Mouse (Mus musculus) forebrain, postnatal 0 days (tissue): ENCODE data around the gene Tuba1b. TPM values are rescaled to one million over a fixed set of nuclear protein-coding genes. Genes with fewer than 3 reads are reported as not detected.

Experiments
- ATAC-seq: fragments of 200-750 bp; cut with Nextera tagmentation; 2 replicates; pipeline ENCODE4 v1.8.0; 2017; ENCODE audit warnings: mild to moderate bottlenecking, moderate library complexity
- DNase-seq: peaks from one replicate; pipeline ENCODE4 v3.0.0-alpha.2; 2015
- H3K27ac ChIP-seq: fragments of 300-500 bp; sonication (generic); 2 replicates; pipeline ENCODE4 v1.5.1; 2014; ENCODE audit warnings: low read depth, mild to moderate bottlenecking, antibody characterized with exemption, low read length, moderate library complexity, mixed read lengths
- H3K27me3 ChIP-seq: fragments of 300-500 bp; sonication (generic); 2 replicates; pipeline ENCODE4 v1.6.1; 2014; ENCODE audit warnings: mild to moderate bottlenecking, low read length, mixed read lengths; ENCODE audit not compliant: insufficient read depth
- H3K36me3 ChIP-seq: fragments of 300-500 bp; sonication (generic); 2 replicates; pipeline ENCODE4 v1.6.1; 2014; ENCODE audit warnings: mild to moderate bottlenecking, moderate library complexity; ENCODE audit not compliant: insufficient read depth
- H3K4me1 ChIP-seq: fragments of 300-500 bp; sonication (generic); 2 replicates; pipeline ENCODE4 v1.6.1; 2014; ENCODE audit warnings: antibody characterized with exemption; ENCODE audit not compliant: insufficient read depth
- H3K4me2 ChIP-seq: fragments of 300-500 bp; sonication (generic); 2 replicates; pipeline ENCODE4 v1.6.1; 2014; ENCODE audit warnings: low read depth, mild to moderate bottlenecking, moderate library complexity
- H3K4me3 ChIP-seq: fragments of 300-500 bp; sonication (generic); 2 replicates; pipeline ENCODE4 v1.5.1; 2014; ENCODE audit warnings: low read depth, low read length, mixed read lengths
- H3K9ac ChIP-seq: fragments of 300-500 bp; sonication (generic); 2 replicates; pipeline ENCODE4 v1.6.1; 2014; ENCODE audit warnings: mild to moderate bottlenecking
- H3K9me3 ChIP-seq: fragments of 300-500 bp; sonication (generic); 2 replicates; pipeline ENCODE4 v1.6.1; 2016; ENCODE audit warnings: low read length
- CTCF ChIP-seq: sonication (generic); IDR thresholded peaks from 2 replicates; pipeline ENCODE4 v1.5.1; 2016; ENCODE audit warnings: antibody characterized with exemption, control low read depth, low read depth
- WGBS: fragments of 180-500 bp; shearing (Covaris S2); extraction: QIAGEN DNeasy Blood & Tissue Kit; methylation state at CpG from one replicate; pipeline ENCODE4 v1.1.7; 2014; 5-methylcytosine and 5-hydroxymethylcytosine counted together
- polyA plus RNA-seq: library from polyadenylated mRNA; unstranded; fragments of >200 nt; fragmentation: Nextera tagmentation; extraction: Ambion mirVana; gene quantifications from 2 replicates; pipeline ENCODE4 v1.2.1, GENCODE M21; 2015
- total RNA-seq: library from RNA; depleted of rRNA; stranded (reverse); fragments of >200 nt; gene quantifications from 2 replicates; pipeline ENCODE4 v1.2.3, GENCODE M21; 2014; rRNA removed

Tuba1b gene
- total and polyA plus RNA-seq, 2 experiments from 2014 or later, result 1,265 to 1,958 TPM

GRCm38 (mm10) chr15:98886667-98887387 is 47.5 kb downstream of the Tuba1b start:
- Histone ChIP-seq H3K4me3 (no peak overlapping the region), H3K27me3 (0 out of 2 replicates have a peak, but pooled peaks cover 6% of the 10 kb centered on the region), H3K4me2 (no peak overlapping the region), H3K36me3 (no peaks in the 10 kb centered on the region), H3K27ac (no peak overlapping the region), H3K9ac (no peak overlapping the region), H3K4me1 (no peaks in the 10 kb centered on the region), H3K9me3 (no peaks in the 10 kb centered on the region)
- ATAC-seq, result no peak
- whole genome bisulfite sequencing, result 60% methylated on average over 8 of the region's 8 CpGs
- no peak for TF ChIP-seq CTCF
- no peak for DNase-seq

- no peak for ATAC-seq
- Histone ChIP-seq H3K27me3 (no peaks in the 10 kb centered on the region), H3K9ac (no peak overlapping the region), H3K4me1 (peaks cover 7% of the 10 kb centered on the region; the same call in 1 of the 2 replicates), H3K27ac (no peak overlapping the region), H3K4me3 (no peak overlapping the region), H3K4me2 (no peak overlapping the region), H3K36me3 (no peaks in the 10 kb centered on the region), H3K9me3 (no peaks in the 10 kb centered on the region)
- no peak for TF ChIP-seq CTCF
- 75% methylated on average over 1 of the region's 1 CpGs for WGBS
- DNase-seq, result no peak
These were observed 50.3 kb downstream of the Tuba1b start for GRCm38 (mm10) chr15:98884106-98884505.

- Histone ChIP-seq H3K4me3 (no peak overlapping the region), H3K9ac (no peak overlapping the region), H3K27ac (no peak overlapping the region), H3K9me3 (no peaks in the 10 kb centered on the region), H3K4me2 (no peak overlapping the region), H3K36me3 (no peaks in the 10 kb centered on the region), H3K27me3 (no peaks in the 10 kb centered on the region), H3K4me1 (peaks cover 7% of the 10 kb centered on the region; the same call in 1 of the 2 replicates)
- no peak for ATAC-seq
- no peak for TF ChIP-seq CTCF
- DNase-seq, result no peak
These were observed 50.7 kb downstream of the Tuba1b start for GRCm38 (mm10) chr15:98883661-98884060.

- Histone ChIP-seq H3K4me3 (peak overlapping the region; percentile 72), H3K27ac (peak overlapping the region; percentile 87), H3K9ac (peak overlapping the region; percentile 74; the same call in 1 of the 2 replicates), H3K4me2 (peak overlapping the region; percentile 72), H3K4me1 (peaks cover 7% of the 10 kb centered on the region; the same call in 1 of the 2 replicates), H3K36me3 (peaks cover 4% of the 10 kb centered on the region; the same call in 1 of the 2 replicates), H3K27me3 (no peaks in the 10 kb centered on the region), H3K9me3 (no peaks in the 10 kb centered on the region)
- DNase-seq, result no peak
- ATAC-seq, result peak; percentile 3; the same call in 1 of the 2 replicates
- no peak for TF ChIP-seq CTCF
- 4% methylated on average over 5 of the region's 5 CpGs for WGBS
These were observed 52.7 kb downstream of the Tuba1b start for GRCm38 (mm10) chr15:98881656-98882008.

Other genes starting within 250 kb of the Tuba1b start
- 6.1 and 8.2 TPM in 2 replicates for gene Ccdc65, start 226.4 kb downstream of the Tuba1b start, total RNA-seq
- 5.6 and 10.5 TPM in 2 replicates for gene Ccdc65, start 226.4 kb downstream of the Tuba1b start, polyA plus RNA-seq
- gene Fkbp11, start 206.4 kb downstream of the Tuba1b start, total RNA-seq, result 0.90 and 2.9 TPM in 2 replicates
- gene Fkbp11, start 206.4 kb downstream of the Tuba1b start, polyA plus RNA-seq, result 5.2 and 5.3 TPM in 2 replicates
- 99.6 and 116 TPM in 2 replicates for gene Arf3, start 171.4 kb downstream of the Tuba1b start, total RNA-seq
- gene Arf3, start 171.4 kb downstream of the Tuba1b start, polyA plus RNA-seq, result 62.5 and 104 TPM in 2 replicates
- 0.31 and 1.1 TPM in 2 replicates for gene Wnt10b, start 156.4 kb downstream of the Tuba1b start, total RNA-seq
- gene Wnt10b, start 156.4 kb downstream of the Tuba1b start, polyA plus RNA-seq, result not detected in 2 replicates
- gene Wnt1, start 144.7 kb downstream of the Tuba1b start, total RNA-seq, result not detected in 2 replicates
- 0.33 and 0.35 TPM in 2 replicates for gene Wnt1, start 144.7 kb downstream of the Tuba1b start, polyA plus RNA-seq
- 36.3 and 49.6 TPM in 2 replicates for gene Ddn, start 125.1 kb downstream of the Tuba1b start, total RNA-seq
- gene Ddn, start 125.1 kb downstream of the Tuba1b start, polyA plus RNA-seq, result 2.2 TPM in 2 replicates
- gene Prkag1, start 103.0 kb downstream of the Tuba1b start, total RNA-seq, result 46.5 and 48.3 TPM in 2 replicates
- gene Prkag1, start 103.0 kb downstream of the Tuba1b start, polyA plus RNA-seq, result 55.0 and 58.4 TPM in 2 replicates
- 22.7 and 25.8 TPM in 2 replicates for gene Kmt2d, start 63.4 kb downstream of the Tuba1b start, total RNA-seq
- gene Kmt2d, start 63.4 kb downstream of the Tuba1b start, polyA plus RNA-seq, result 2.9 and 6.2 TPM in 2 replicates
- gene Rhebl1, start 40.0 kb downstream of the Tuba1b start, total RNA-seq, result 16.5 and 20.7 TPM in 2 replicates
- 34.1 and 37.5 TPM in 2 replicates for gene Rhebl1, start 40.0 kb downstream of the Tuba1b start, polyA plus RNA-seq
- gene Dhh, start 36.0 kb downstream of the Tuba1b start, total RNA-seq, result 0.15 and 0.76 TPM in 2 replicates
- gene Dhh, start 36.0 kb downstream of the Tuba1b start, polyA plus RNA-seq, result 0.25 and 0.58 TPM in 2 replicates
- 44.1 and 59.3 TPM in 2 replicates for gene Lmbr1l, start 16.3 kb downstream of the Tuba1b start, total RNA-seq
- 20.1 and 22.4 TPM in 2 replicates for gene Lmbr1l, start 16.3 kb downstream of the Tuba1b start, polyA plus RNA-seq
- 1,610 and 2,499 TPM in 2 replicates for gene Gm49450, start 19.0 kb upstream of the Tuba1b start, total RNA-seq
- not detected in 2 replicates for gene Gm49450, start 19.0 kb upstream of the Tuba1b start, polyA plus RNA-seq
- gene Tuba1a, start 19.1 kb upstream of the Tuba1b start, total RNA-seq, result 18,820 and 21,160 TPM in 2 replicates
- gene Tuba1a, start 19.1 kb upstream of the Tuba1b start, polyA plus RNA-seq, result 18,258 and 23,279 TPM in 2 replicates
- 22.1 and 24.9 TPM in 2 replicates for gene Tuba1c, start 95.3 kb upstream of the Tuba1b start, total RNA-seq
- gene Tuba1c, start 95.3 kb upstream of the Tuba1b start, polyA plus RNA-seq, result 16.4 and 18.8 TPM in 2 replicates
- gene Prph, start 120.6 kb upstream of the Tuba1b start, total RNA-seq, result 1.7 and 2.3 TPM in 2 replicates
- 2.3 and 2.4 TPM in 2 replicates for gene Prph, start 120.6 kb upstream of the Tuba1b start, polyA plus RNA-seq
- 1.5 and 3.9 TPM in 2 replicates for gene Troap, start 140.0 kb upstream of the Tuba1b start, total RNA-seq
- gene Troap, start 140.0 kb upstream of the Tuba1b start, polyA plus RNA-seq, result 2.7 and 3.1 TPM in 2 replicates
- gene C1ql4, start 153.3 kb upstream of the Tuba1b start, total RNA-seq, result 0.23 and 0.48 TPM in 2 replicates
- 0.40 TPM in 1 of 2 replicates, not detected in the other for gene C1ql4, start 153.3 kb upstream of the Tuba1b start, polyA plus RNA-seq
- 0.38 and 0.71 TPM in 2 replicates for gene Dnajc22, start 158.6 kb upstream of the Tuba1b start, total RNA-seq
- gene Dnajc22, start 158.6 kb upstream of the Tuba1b start, polyA plus RNA-seq, result 0.15 and 0.51 TPM in 2 replicates
- 28.9 and 29.6 TPM in 2 replicates for gene Spats2, start 191.4 kb upstream of the Tuba1b start, total RNA-seq
- 21.8 and 24.4 TPM in 2 replicates for gene Spats2, start 191.4 kb upstream of the Tuba1b start, polyA plus RNA-seq